Mouse (Mus musculus): ENCODE results near the gene Pacsin2. TPM values are rescaled to one million over a fixed set of nuclear protein-coding genes. Genes with fewer than 3 reads are reported as not detected.

The Pacsin2 gene
- polyA plus RNA-seq, 1 experiment, result 47.6 TPM

GRCm38 (mm10) chr15:83484311-83484710, 19.9 kb upstream of the Pacsin2 start:
- no peak overlapping the region for H3K27ac ChIP-seq (ENCODE audit: control insufficient read depth, insufficient read depth, low read depth, low read length, poor library complexity)
- WGBS, result 94% methylated on average over 10 of the region's 10 CpGs
- no peak for TF ChIP-seq CTCF (IDR thresholded peaks at IDR 0.05; ENCODE audit: control insufficient read depth, insufficient read depth, low read length)
- no peaks in the 10 kb centered on the region; the same call in 1 of the 2 replicates for H3K4me1 ChIP-seq (ENCODE audit: control insufficient read depth, insufficient read depth, low read length)
- H3K4me3 ChIP-seq (replicated peaks; ENCODE audit: control insufficient read depth, low read depth, low read length), result no peak overlapping the region

GRCm38 (mm10) chr15:83483482-83483881, 19.1 kb upstream of the Pacsin2 start:
- no peak overlapping the region for H3K27ac ChIP-seq (ENCODE audit: control insufficient read depth, insufficient read depth, low read depth, low read length, poor library complexity)

GRCm38 (mm10) chr15:83482645-83483224, 18.3 kb upstream of the Pacsin2 start:
- Histone ChIP-seq H3K4me3 (replicated peaks; ENCODE audit: control insufficient read depth, low read depth, low read length) (no peak overlapping the region), H3K27ac (ENCODE audit: control insufficient read depth, insufficient read depth, low read depth, low read length, poor library complexity) (peak overlapping the region; percentile 77), H3K4me1 (ENCODE audit: control insufficient read depth, insufficient read depth, low read length) (no peaks in the 10 kb centered on the region; the same call in 1 of the 2 replicates)
- WGBS, result 29% methylated on average over 8 of the region's 8 CpGs
- TF ChIP-seq POLR2A (IDR thresholded peaks at IDR 0.05; ENCODE audit: borderline replicate concordance, control insufficient read depth, low read depth, low read length) (no peak), CTCF (IDR thresholded peaks at IDR 0.05; ENCODE audit: control insufficient read depth, insufficient read depth, low read length) (no peak)

More at GRCm38 (mm10) chr15:83483482-83483881, 19.1 kb upstream of the Pacsin2 start:
- TF ChIP-seq POLR2A (IDR thresholded peaks at IDR 0.05; ENCODE audit: borderline replicate concordance, control insufficient read depth, low read depth, low read length), result no peak
- peak; percentile 61; the same call in 1 of the 2 replicates for TF ChIP-seq CTCF (IDR thresholded peaks at IDR 0.05; ENCODE audit: control insufficient read depth, insufficient read depth, low read length)
- no peak overlapping the region for H3K4me3 ChIP-seq (replicated peaks; ENCODE audit: control insufficient read depth, low read depth, low read length)
- WGBS, result 11% methylated on average over 2 of the region's 2 CpGs
- no peaks in the 10 kb centered on the region; the same call in 1 of the 2 replicates for H3K4me1 ChIP-seq (ENCODE audit: control insufficient read depth, insufficient read depth, low read length)

DNA sequence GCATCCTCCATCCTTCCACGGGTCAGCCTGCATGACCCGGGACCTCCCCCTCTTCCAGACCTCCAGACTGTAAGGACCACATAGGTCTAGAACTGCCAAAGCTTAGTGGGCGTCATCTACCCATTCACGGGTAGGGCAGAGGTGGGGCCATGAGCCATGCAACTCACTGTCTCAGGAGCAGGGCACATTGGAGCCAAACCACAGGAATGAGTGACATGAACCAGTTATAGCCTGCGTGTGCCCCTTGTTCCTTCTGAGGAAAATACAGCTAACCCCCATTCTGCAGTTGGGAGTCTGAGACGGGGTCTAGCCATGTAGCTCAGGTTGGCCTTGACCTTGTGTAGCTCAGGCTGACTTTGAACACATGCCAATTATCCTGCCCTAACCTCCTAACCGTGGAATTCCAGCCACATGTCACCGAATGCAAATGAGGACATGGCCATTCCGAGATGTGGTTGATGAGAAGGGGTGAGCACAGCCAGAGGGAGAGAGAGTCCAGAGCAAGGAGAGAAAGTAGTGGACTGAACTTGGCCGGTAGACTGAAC, 16.9 kb upstream of the Pacsin2 start:
- H3K4me3 ChIP-seq (replicated peaks; ENCODE audit: control insufficient read depth, low read depth, low read length), result no peak overlapping the region
- TF ChIP-seq POLR2A (IDR thresholded peaks at IDR 0.05; ENCODE audit: borderline replicate concordance, control insufficient read depth, low read depth, low read length), result no peak
- peak; percentile 1; the same call in 1 of the 2 replicates for TF ChIP-seq CTCF (IDR thresholded peaks at IDR 0.05; ENCODE audit: control insufficient read depth, insufficient read depth, low read length)
- WGBS, result 68% methylated on average over 10 of the region's 10 CpGs
- H3K27ac ChIP-seq (ENCODE audit: control insufficient read depth, insufficient read depth, low read depth, low read length, poor library complexity), result no peak overlapping the region
- H3K4me1 ChIP-seq (ENCODE audit: control insufficient read depth, insufficient read depth, low read length), result no peaks in the 10 kb centered on the region; the same call in 1 of the 2 replicates

GRCm38 (mm10) chr15:83479818-83480217, 15.4 kb upstream of the Pacsin2 start:
- Histone ChIP-seq H3K27ac (ENCODE audit: control insufficient read depth, insufficient read depth, low read depth, low read length, poor library complexity) (no peak overlapping the region), H3K4me1 (ENCODE audit: control insufficient read depth, insufficient read depth, low read length) (peaks cover 1% of the 10 kb centered on the region; the same call in 1 of the 2 replicates), H3K4me3 (replicated peaks; ENCODE audit: control insufficient read depth, low read depth, low read length) (no peak overlapping the region)
- TF ChIP-seq CTCF (IDR thresholded peaks at IDR 0.05; ENCODE audit: control insufficient read depth, insufficient read depth, low read length) (no peak), POLR2A (IDR thresholded peaks at IDR 0.05; ENCODE audit: borderline replicate concordance, control insufficient read depth, low read depth, low read length) (no peak)
- WGBS, result 81% methylated on average over 4 of the region's 4 CpGs

- no peak overlapping the region for H3K27ac ChIP-seq (ENCODE audit: control insufficient read depth, insufficient read depth, low read depth, low read length, poor library complexity)
- H3K4me1 ChIP-seq (ENCODE audit: control insufficient read depth, insufficient read depth, low read length), result peaks cover 8% of the 10 kb centered on the region
- no peak overlapping the region for H3K4me3 ChIP-seq (replicated peaks; ENCODE audit: control insufficient read depth, low read depth, low read length)
- WGBS, result 76% methylated on average over 3 of the region's 3 CpGs
- no peak for TF ChIP-seq CTCF (IDR thresholded peaks at IDR 0.05; ENCODE audit: control insufficient read depth, insufficient read depth, low read length)
- TF ChIP-seq POLR2A (IDR thresholded peaks at IDR 0.05; ENCODE audit: borderline replicate concordance, control insufficient read depth, low read depth, low read length), result no peak
Observed at GRCm38 (mm10) chr15:83478096-83478495, 13.7 kb upstream of the Pacsin2 start.

- TF ChIP-seq POLR2A (IDR thresholded peaks at IDR 0.05; ENCODE audit: borderline replicate concordance, control insufficient read depth, low read depth, low read length) (no peak), CTCF (IDR thresholded peaks at IDR 0.05; ENCODE audit: control insufficient read depth, insufficient read depth, low read length) (no peak)
- Histone ChIP-seq H3K27ac (ENCODE audit: control insufficient read depth, insufficient read depth, low read depth, low read length, poor library complexity) (no peak overlapping the region), H3K4me1 (ENCODE audit: control insufficient read depth, insufficient read depth, low read length) (peaks cover 11% of the 10 kb centered on the region), H3K4me3 (replicated peaks; ENCODE audit: control insufficient read depth, low read depth, low read length) (no peak overlapping the region)
- 67% methylated on average over 12 of the region's 12 CpGs for WGBS
Observed at GRCm38 (mm10) chr15:83476593-83477273, 12.3 kb upstream of the Pacsin2 start.

DNA sequence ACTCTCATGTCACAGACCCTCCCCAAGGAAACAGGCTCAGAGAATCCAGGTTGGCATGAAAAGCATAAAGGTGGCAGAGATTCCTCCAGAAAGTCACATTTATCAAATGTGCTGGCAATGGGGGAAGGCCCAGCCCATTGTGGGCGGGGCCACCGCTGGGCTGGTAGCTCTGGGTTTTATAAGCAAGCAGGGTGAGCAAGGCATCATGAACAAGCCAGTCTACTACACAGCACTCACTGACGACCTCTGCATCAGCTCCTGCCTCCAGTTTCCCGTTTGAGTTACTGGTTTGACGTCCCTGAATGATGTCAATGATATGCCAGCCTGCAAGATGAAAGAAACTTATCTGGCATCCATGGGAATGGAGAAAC, 10.0 kb upstream of the Pacsin2 start:
- Histone ChIP-seq H3K4me3 (replicated peaks; ENCODE audit: control insufficient read depth, low read depth, low read length) (no peak overlapping the region), H3K27ac (ENCODE audit: control insufficient read depth, insufficient read depth, low read depth, low read length, poor library complexity) (peak overlapping the region; percentile 63), H3K4me1 (ENCODE audit: control insufficient read depth, insufficient read depth, low read length) (peaks cover 19% of the 10 kb centered on the region)
- 17% methylated on average over 5 of the region's 5 CpGs for WGBS
- TF ChIP-seq CTCF (IDR thresholded peaks at IDR 0.05; ENCODE audit: control insufficient read depth, insufficient read depth, low read length) (no peak), POLR2A (IDR thresholded peaks at IDR 0.05; ENCODE audit: borderline replicate concordance, control insufficient read depth, low read depth, low read length) (no peak)

Data from bone marrow, adult 2 months (tissue).